Mouse (Mus musculus): ENCODE data around the gene Slc47a2.

DNA sequence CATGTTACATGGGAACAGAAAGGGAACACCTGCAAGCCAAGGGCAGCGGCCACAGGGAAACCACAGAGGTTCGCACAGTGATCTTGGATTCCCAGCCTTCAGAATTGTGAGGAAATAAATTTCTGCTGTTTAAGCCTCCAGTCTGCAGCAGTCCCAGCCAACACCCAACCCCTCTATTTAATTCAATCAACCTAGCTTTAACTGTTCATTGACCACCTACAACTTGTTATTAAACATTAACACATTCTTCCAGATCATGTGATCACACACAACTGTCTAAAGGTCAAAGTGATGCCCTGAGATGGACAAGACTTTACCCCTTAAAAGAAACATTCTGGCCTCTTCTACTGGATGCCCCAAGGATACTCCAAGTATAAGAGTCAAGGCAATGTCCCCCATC lies 26.0 kb upstream of the Slc47a2 start:
- no peak for TF ChIP-seq CTCF (IDR thresholded peaks at IDR 0.05; ENCODE audit: low read depth, low read length)
- no peak for TF ChIP-seq POLR2A (IDR thresholded peaks at IDR 0.05; ENCODE audit: extremely low read depth, insufficient read depth, low read length)
